16 mouse cellular contexts compared by ENCODE assay signal in the genomic region with DNA sequence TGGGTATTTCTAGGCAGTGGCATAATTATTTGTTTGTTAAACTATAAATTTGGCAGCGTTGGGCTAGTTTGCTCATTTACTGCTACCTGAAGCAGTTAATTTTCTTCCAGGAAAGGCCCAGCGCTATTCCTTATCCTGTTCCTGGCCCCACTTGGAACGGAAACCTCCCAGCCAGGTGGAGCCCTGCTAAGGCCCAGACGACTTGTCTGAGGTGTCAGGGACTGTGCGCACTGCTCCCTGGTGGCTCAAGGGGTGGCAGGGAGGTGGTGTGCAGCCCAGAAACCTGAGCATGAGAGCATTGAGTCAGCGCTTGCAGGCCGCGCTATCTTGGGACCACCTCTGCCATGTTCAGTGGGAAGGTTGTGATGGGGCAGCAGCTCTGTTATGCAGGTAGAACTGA.
"Had no signal": no experiment of that assay in that cellular context is flagged by ENCODE, and none has a peak within 500 bp of the region (broad histone marks: within the 10 kb centered on the region; RNA-seq: fewer than 3 reads in every experiment).

No protein-coding gene starts in this region.

- H3K9ac ChIP-seq: lung, embryonic 14.5 days; midbrain, embryonic 12.5 days; neural tube, embryonic 13.5 days; neural tube, embryonic 15.5 days; stomach, embryonic 15.5 days had no signal

- DNase-seq: lung, adult 18-20 months; lung, embryonic 14.5 days; lung, postnatal 14 days; lung, postnatal 36 days; midbrain, embryonic 14.5 days; right cerebral cortex, postnatal 14 days; thymus, adult 18-20 months; thymus, postnatal 14 days; thymus, postnatal 36 days had no signal

- H3K27me3 ChIP-seq: neural tube, embryonic 13.5 days; neural tube, embryonic 15.5 days; stomach, embryonic 15.5 days had no signal

- H3K36me3 ChIP-seq: midbrain, embryonic 10.5 days; midbrain, embryonic 12.5 days; neural tube, embryonic 13.5 days; neural tube, embryonic 15.5 days; stomach, embryonic 15.5 days had no signal

- H3K27ac ChIP-seq: midbrain, embryonic 10.5 days; midbrain, embryonic 12.5 days; stomach, embryonic 15.5 days had no signal

- H3K4me2 ChIP-seq: lung, embryonic 14.5 days; midbrain, embryonic 12.5 days; neural tube, embryonic 13.5 days; neural tube, embryonic 15.5 days; stomach, embryonic 15.5 days had no signal

- ATAC-seq: midbrain, embryonic 16.5 days had no signal

- H3K4me3 ChIP-seq: midbrain, embryonic 10.5 days; midbrain, embryonic 12.5 days; myocyte; neural tube, embryonic 13.5 days; neural tube, embryonic 15.5 days; stomach, embryonic 15.5 days had no signal

- H3K9me3 ChIP-seq: midbrain, embryonic 10.5 days; midbrain, embryonic 12.5 days; neural tube, embryonic 13.5 days; neural tube, embryonic 15.5 days; stomach, embryonic 15.5 days had no signal
